Mouse (Mus musculus): ENCODE data around the gene Slc25a11.

- TF ChIP-seq TAL1 (IDR thresholded peaks at IDR 0.05; ENCODE audit: low read length) (no peak), GATA1 (IDR thresholded peaks at IDR 0.05; ENCODE audit: low read length) (no peak)
Observed at GRCm38 (mm10) chr11:70679894-70680293, 32.6 kb upstream of the Slc25a11 start.
